Mouse (Mus musculus) stomach, embryonic 15.5 days (tissue): Measurements from ENCODE around the gene Tle4. TPM values are rescaled to one million over a fixed set of nuclear protein-coding genes. Genes with fewer than 3 reads are reported as not detected.

Experiments used
- ATAC-seq: fragments of 200-750 bp; cut with Nextera tagmentation; 2 replicates; pipeline ENCODE4 v1.8.0; 2017; ENCODE audit warnings: low read depth, moderate number of reproducible peaks, moderate TSS enrichment; ENCODE audit not compliant: insufficient read depth, low FRiP score
- H3K27ac ChIP-seq: fragments of 300-500 bp; sonication (generic); 2 replicates; pipeline ENCODE4 v1.5.1; 2015; ENCODE audit warnings: mild to moderate bottlenecking, inconsistent platforms
- H3K27me3 ChIP-seq: fragments of 300-500 bp; sonication (generic); replicated peaks from 2 replicates; pipeline ENCODE4 v1.6.1; 2015; ENCODE audit warnings: inconsistent platforms
- H3K36me3 ChIP-seq: fragments of 300-500 bp; sonication (generic); 2 replicates; pipeline ENCODE4 v1.6.1; 2015; ENCODE audit warnings: inconsistent platforms
- H3K4me1 ChIP-seq: fragments of 300-500 bp; sonication (generic); 2 replicates; pipeline ENCODE4 v1.6.1; 2015; ENCODE audit warnings: inconsistent platforms
- H3K4me2 ChIP-seq: fragments of 300-500 bp; sonication (generic); 2 replicates; pipeline ENCODE4 v1.6.1; 2015; ENCODE audit warnings: mild to moderate bottlenecking, inconsistent platforms
- H3K4me3 ChIP-seq: fragments of 300-500 bp; sonication (generic); replicated peaks from 2 replicates; pipeline ENCODE4 v1.5.1; 2015; ENCODE audit warnings: inconsistent platforms
- H3K9ac ChIP-seq: fragments of 300-500 bp; sonication (generic); 2 replicates; pipeline ENCODE4 v1.6.1; 2015; ENCODE audit warnings: inconsistent platforms
- H3K9me3 ChIP-seq: fragments of 300-500 bp; sonication (generic); 2 replicates; pipeline ENCODE4 v1.6.1; 2016; ENCODE audit warnings: inconsistent platforms
- WGBS: fragments of 180-500 bp; shearing (Covaris S2); methylation state at CpG from one replicate; pipeline ENCODE4 v1.1.7; 2015; 5-methylcytosine and 5-hydroxymethylcytosine counted together
- polyA plus RNA-seq: library from polyadenylated mRNA; unstranded; fragments of >200 nt; fragmentation: Nextera tagmentation; extraction: Ambion mirVana; gene quantifications from 2 replicates; pipeline ENCODE4 v1.2.1, GENCODE M21; 2015

The Tle4 gene
- polyA plus RNA-seq, 1 experiment from 2014 or later = 16.7 TPM

- H3K4me3 ChIP-seq = no peak overlapping the region
- no peak overlapping the region for H3K9ac ChIP-seq
- H3K9me3 ChIP-seq = no peaks in the 10 kb centered on the region
- no peak for ATAC-seq
- no peaks in the 10 kb centered on the region for H3K36me3 ChIP-seq
- H3K27me3 ChIP-seq = 0 out of 2 replicates have a peak, but pooled peaks cover 5% of the 10 kb centered on the region
- H3K4me1 ChIP-seq = 0 out of 2 replicates have a peak, but pooled peaks cover 4% of the 10 kb centered on the region
- 82% methylated on average over 3 of the region's 3 CpGs for WGBS
- no peak overlapping the region for H3K4me2 ChIP-seq
- H3K27ac ChIP-seq = no peak overlapping the region
Measured at GRCm38 (mm10) chr19:14600354-14600753, 2.5 kb upstream of the Tle4 start.

GRCm38 (mm10) chr19:14599851-14600251 is 2.0 kb upstream of the Tle4 start:
- Histone ChIP-seq H3K4me3 (no peak overlapping the region), H3K36me3 (no peaks in the 10 kb centered on the region), H3K4me2 (0 out of 2 replicates have a peak overlapping the region, but pooled peaks have one; percentile 70), H3K27ac (no peak overlapping the region), H3K9me3 (no peaks in the 10 kb centered on the region), H3K9ac (no peak overlapping the region), H3K27me3 (0 out of 2 replicates have a peak, but pooled peaks cover 5% of the 10 kb centered on the region), H3K4me1 (0 out of 2 replicates have a peak, but pooled peaks cover 4% of the 10 kb centered on the region)
- 58% methylated on average over 8 of the region's 8 CpGs for WGBS
- ATAC-seq = no peak

- WGBS = 1% methylated on average over 46 of the region's 46 CpGs
- Histone ChIP-seq H3K27ac (peak overlapping the region; percentile 83), H3K27me3 (0 out of 2 replicates have a peak, but pooled peaks cover 5% of the 10 kb centered on the region), H3K4me2 (peak overlapping the region; percentile 70), H3K9ac (peak overlapping the region; percentile 32; the same call in 1 of the 2 replicates), H3K4me1 (peaks cover 9% of the 10 kb centered on the region; the same call in 1 of the 2 replicates), H3K9me3 (no peaks in the 10 kb centered on the region), H3K36me3 (no peaks in the 10 kb centered on the region), H3K4me3 (peak overlapping the region; percentile 54)
- peak; percentile 25 for ATAC-seq
Measured at GRCm38 (mm10) chr19:14598690-14599288, 938 bp upstream of the Tle4 start.

- H3K9me3 ChIP-seq = no peaks in the 10 kb centered on the region
- peaks cover 9% of the 10 kb centered on the region; the same call in 1 of the 2 replicates for H3K4me1 ChIP-seq
- H3K27ac ChIP-seq = peak overlapping the region; percentile 96
- WGBS = 0% methylated on average over 64 of the region's 120 CpGs
- no peaks in the 10 kb centered on the region for H3K36me3 ChIP-seq
- peak overlapping the region; percentile 55 for H3K4me2 ChIP-seq
- ATAC-seq = no peak
- H3K4me3 ChIP-seq = peak overlapping the region; percentile 88
- H3K9ac ChIP-seq = peak overlapping the region; percentile 82
- no peaks in the 10 kb centered on the region for H3K27me3 ChIP-seq
Measured at GRCm38 (mm10) chr19:14596941-14597916, 622 bp downstream of the Tle4 start.

GRCm38 (mm10) chr19:14596358-14596940 is 1.4 kb downstream of the Tle4 start:
- H3K4me3 ChIP-seq = peak overlapping the region; percentile 88
- H3K27ac ChIP-seq = peak overlapping the region; percentile 96
- no peak for ATAC-seq
- under 1% methylated on average over 12 of the region's 12 CpGs for WGBS
- no peaks in the 10 kb centered on the region for H3K9me3 ChIP-seq
- H3K36me3 ChIP-seq = no peaks in the 10 kb centered on the region
- H3K27me3 ChIP-seq = no peaks in the 10 kb centered on the region
- H3K9ac ChIP-seq = peak overlapping the region; percentile 82
- H3K4me2 ChIP-seq = peak overlapping the region; percentile 55
- peaks cover 9% of the 10 kb centered on the region; the same call in 1 of the 2 replicates for H3K4me1 ChIP-seq

- Histone ChIP-seq H3K36me3 (no peaks in the 10 kb centered on the region), H3K27ac (no peak overlapping the region), H3K4me2 (peak overlapping the region; percentile 55), H3K4me3 (peak overlapping the region; percentile 88), H3K27me3 (no peaks in the 10 kb centered on the region), H3K9me3 (no peaks in the 10 kb centered on the region), H3K4me1 (peaks cover 5% of the 10 kb centered on the region; the same call in 1 of the 2 replicates), H3K9ac (no peak overlapping the region)
- WGBS = 31% methylated on average over 11 of the region's 11 CpGs
- no peak for ATAC-seq
Measured at GRCm38 (mm10) chr19:14595390-14595997, 2.4 kb downstream of the Tle4 start.

GRCm38 (mm10) chr19:14594537-14594936 is 3.3 kb downstream of the Tle4 start:
- 65% methylated on average over 3 of the region's 3 CpGs for WGBS
- peaks cover 5% of the 10 kb centered on the region; the same call in 1 of the 2 replicates for H3K4me1 ChIP-seq
- no peak overlapping the region for H3K27ac ChIP-seq
- H3K36me3 ChIP-seq = no peaks in the 10 kb centered on the region; the same call in 1 of the 2 replicates
- ATAC-seq = no peak
- H3K9me3 ChIP-seq = no peaks in the 10 kb centered on the region
- H3K4me2 ChIP-seq = peak overlapping the region; percentile 55; the same call in 1 of the 2 replicates
- H3K9ac ChIP-seq = no peak overlapping the region
- H3K4me3 ChIP-seq = no peak overlapping the region
- no peaks in the 10 kb centered on the region for H3K27me3 ChIP-seq

GRCm38 (mm10) chr19:14591809-14592535 is 5.9 kb downstream of the Tle4 start:
- H3K27me3 ChIP-seq = no peaks in the 10 kb centered on the region
- ATAC-seq = no peak
- no peak overlapping the region for H3K4me2 ChIP-seq
- H3K9ac ChIP-seq = no peak overlapping the region
- H3K4me1 ChIP-seq = peaks cover 9% of the 10 kb centered on the region
- WGBS = 82% methylated on average over 10 of the region's 10 CpGs
- no peaks in the 10 kb centered on the region; the same call in 1 of the 2 replicates for H3K36me3 ChIP-seq
- H3K27ac ChIP-seq = no peak overlapping the region
- H3K4me3 ChIP-seq = no peak overlapping the region
- H3K9me3 ChIP-seq = no peaks in the 10 kb centered on the region

GRCm38 (mm10) chr19:14590154-14590553 is 7.7 kb downstream of the Tle4 start:
- 73% methylated on average over 7 of the region's 7 CpGs for WGBS
- no peaks in the 10 kb centered on the region for H3K27me3 ChIP-seq
- no peak overlapping the region for H3K9ac ChIP-seq
- H3K9me3 ChIP-seq = no peaks in the 10 kb centered on the region
- peaks cover 11% of the 10 kb centered on the region for H3K4me1 ChIP-seq
- ATAC-seq = no peak
- H3K4me2 ChIP-seq = no peak overlapping the region
- no peak overlapping the region for H3K27ac ChIP-seq
- no peak overlapping the region for H3K4me3 ChIP-seq
- no peaks in the 10 kb centered on the region; the same call in 1 of the 2 replicates for H3K36me3 ChIP-seq

GRCm38 (mm10) chr19:14588221-14589123 is 9.4 kb downstream of the Tle4 start:
- Histone ChIP-seq H3K36me3 (no peaks in the 10 kb centered on the region; the same call in 1 of the 2 replicates), H3K27me3 (no peaks in the 10 kb centered on the region), H3K4me1 (peaks cover 6% of the 10 kb centered on the region), H3K9ac (no peak overlapping the region), H3K4me3 (no peak overlapping the region), H3K27ac (no peak overlapping the region), H3K9me3 (no peaks in the 10 kb centered on the region), H3K4me2 (no peak overlapping the region)
- 18% methylated on average over 3 of the region's 3 CpGs for WGBS
- ATAC-seq = no peak
